Mouse (Mus musculus) intestine, embryonic 16.5 days (tissue): ENCODE results near the gene 1110004F10Rik. TPM values are rescaled to one million over a fixed set of nuclear protein-coding genes. Genes with fewer than 3 reads are reported as not detected.

Experiments used
- ATAC-seq: fragments of 200-750 bp; cut with Nextera tagmentation; 2 replicates; pipeline ENCODE4 v1.8.0; 2017; ENCODE audit warnings: moderate TSS enrichment, moderate library complexity
- H3K27ac ChIP-seq: fragments of 300-500 bp; sonication (generic); 2 replicates; pipeline ENCODE4 v1.5.1; 2014; ENCODE audit warnings: mild to moderate bottlenecking, low read length
- H3K27me3 ChIP-seq: fragments of 300-500 bp; sonication (generic); replicated peaks from 2 replicates; pipeline ENCODE4 v1.6.1; 2014; ENCODE audit warnings: low read length, control low read depth, mixed read lengths; ENCODE audit not compliant: control insufficient read depth, insufficient read depth
- H3K36me3 ChIP-seq: fragments of 300-500 bp; sonication (generic); 2 replicates; pipeline ENCODE4 v1.6.1; 2014; ENCODE audit warnings: low read length, control low read depth; ENCODE audit not compliant: control insufficient read depth, insufficient read depth
- H3K4me1 ChIP-seq: fragments of 300-500 bp; sonication (generic); 2 replicates; pipeline ENCODE4 v1.6.1; 2014; ENCODE audit warnings: low read length, control low read depth, mixed read lengths; ENCODE audit not compliant: control insufficient read depth, insufficient read depth
- H3K4me2 ChIP-seq: fragments of 300-500 bp; sonication (generic); 2 replicates; pipeline ENCODE4 v1.6.1; 2014; ENCODE audit warnings: low read depth, low read length, control low read depth
- H3K4me3 ChIP-seq: fragments of 300-500 bp; sonication (generic); 2 replicates; pipeline ENCODE4 v1.5.1; 2014; ENCODE audit warnings: mild to moderate bottlenecking, low read length
- H3K9ac ChIP-seq: fragments of 300-500 bp; sonication (generic); 2 replicates; pipeline ENCODE4 v1.6.1; 2014; ENCODE audit warnings: low read depth, low read length
- H3K9me3 ChIP-seq: fragments of 300-500 bp; sonication (generic); 2 replicates; pipeline ENCODE4 v1.6.1; 2016; ENCODE audit warnings: low read length, control low read depth; ENCODE audit not compliant: control insufficient read depth
- WGBS: fragments of 180-500 bp; shearing (Covaris S2); extraction: QIAGEN DNeasy Blood & Tissue Kit; methylation state at CpG from one replicate; pipeline ENCODE4 v1.1.7; 2014; 5-methylcytosine and 5-hydroxymethylcytosine counted together
- polyA plus RNA-seq: library from polyadenylated mRNA; unstranded; fragments of >200 nt; fragmentation: Nextera tagmentation; extraction: Ambion mirVana; gene quantifications from 2 replicates; pipeline ENCODE4 v1.2.1, GENCODE M21; 2015

1110004F10Rik gene
- polyA plus RNA-seq, 1 experiment from 2014 or later = 206 TPM

GRCm38 (mm10) chr7:116034282-116034758 is 4.9 kb upstream of the 1110004F10Rik start:
- Histone ChIP-seq H3K4me1 (peaks cover 10% of the 10 kb centered on the region), H3K4me3 (peak overlapping the region; percentile 69), H3K9ac (peak overlapping the region; percentile 68), H3K36me3 (no peaks in the 10 kb centered on the region), H3K4me2 (peak overlapping the region; percentile 98), H3K27me3 (peaks cover 32% of the 10 kb centered on the region), H3K9me3 (no peaks in the 10 kb centered on the region), H3K27ac (no peak overlapping the region)
- WGBS = under 1% methylated on average over 24 of the region's 25 CpGs
- peak; percentile 27 for ATAC-seq

GRCm38 (mm10) chr7:116035504-116035903 is 3.7 kb upstream of the 1110004F10Rik start:
- Histone ChIP-seq H3K36me3 (no peaks in the 10 kb centered on the region), H3K9ac (no peak overlapping the region), H3K4me3 (no peak overlapping the region), H3K4me1 (peaks cover 15% of the 10 kb centered on the region), H3K27me3 (peaks cover 37% of the 10 kb centered on the region), H3K27ac (no peak overlapping the region), H3K4me2 (no peak overlapping the region), H3K9me3 (no peaks in the 10 kb centered on the region)
- ATAC-seq = no peak
- 65% methylated on average over 4 of the region's 4 CpGs for WGBS

DNA sequence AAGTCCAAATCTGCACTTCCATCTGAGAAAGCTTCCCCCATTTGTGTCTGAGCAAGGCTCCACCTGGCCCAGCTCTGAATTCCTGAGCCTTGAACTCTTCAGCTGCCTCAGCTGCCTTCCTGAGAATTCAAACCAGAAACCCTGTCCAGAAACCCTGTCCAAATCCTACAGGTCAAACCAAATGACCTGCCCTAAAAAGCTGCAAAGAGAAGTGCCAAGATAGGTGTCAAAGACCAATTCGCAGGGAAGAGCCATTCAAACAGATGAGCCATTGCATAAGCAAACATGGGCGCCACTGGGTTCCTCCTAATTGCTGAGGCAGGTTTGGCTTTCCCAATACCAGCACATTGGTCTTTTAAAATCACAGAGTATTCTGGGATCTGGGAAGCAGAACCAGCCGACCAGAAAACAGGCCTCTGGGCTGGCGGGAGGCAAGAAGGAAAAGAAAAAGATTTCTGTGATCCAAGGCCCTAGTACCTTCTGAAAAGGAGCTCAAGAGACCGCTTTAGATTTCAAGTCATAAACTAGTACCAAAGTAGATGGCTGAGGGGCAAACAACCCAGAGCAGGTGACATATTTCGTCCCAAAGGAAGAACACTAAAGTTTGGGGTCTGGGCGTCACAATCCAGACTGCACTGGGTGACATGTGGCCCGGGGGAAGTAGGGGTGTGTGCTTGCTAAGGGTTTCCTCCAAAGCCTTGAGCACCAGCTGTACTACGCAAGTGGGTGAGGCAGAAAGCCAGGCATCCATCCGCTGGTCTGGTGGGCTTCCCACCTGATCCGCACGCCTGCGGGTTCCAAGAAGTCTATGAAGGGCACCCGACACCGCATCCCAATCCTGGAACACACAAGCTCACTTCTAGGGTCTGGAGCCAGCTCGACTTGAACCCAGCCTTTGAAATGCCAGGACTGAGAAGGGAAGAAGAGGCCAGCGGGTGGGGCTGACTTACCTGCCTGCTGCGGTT is 2.3 kb upstream of the 1110004F10Rik start:
- Histone ChIP-seq H3K27me3 (peaks cover 37% of the 10 kb centered on the region), H3K4me3 (no peak overlapping the region), H3K36me3 (no peaks in the 10 kb centered on the region), H3K4me1 (peaks cover 13% of the 10 kb centered on the region), H3K27ac (no peak overlapping the region), H3K9me3 (no peaks in the 10 kb centered on the region), H3K4me2 (no peak overlapping the region), H3K9ac (no peak overlapping the region)
- no peak for ATAC-seq
- 43% methylated on average over 18 of the region's 18 CpGs for WGBS

DNA sequence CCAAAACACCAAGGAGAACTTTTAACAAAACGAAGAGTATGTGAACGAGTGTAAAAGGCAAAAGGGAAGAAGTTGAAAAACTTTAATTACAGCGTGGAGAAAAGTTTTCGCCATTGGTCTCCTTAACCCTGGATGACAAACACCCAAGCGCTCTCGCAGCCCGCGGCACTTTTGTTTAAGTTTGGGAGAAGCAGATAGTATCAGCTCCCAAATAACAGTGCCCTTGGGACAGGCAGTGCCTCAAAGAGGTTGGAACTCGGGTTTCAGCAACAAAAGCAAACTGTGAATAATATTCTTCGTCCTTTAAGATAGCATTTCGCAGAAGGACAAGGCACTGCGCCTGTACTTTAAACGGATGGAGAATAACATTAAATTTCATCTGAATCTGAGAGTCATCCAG is 1.2 kb upstream of the 1110004F10Rik start:
- peaks cover 13% of the 10 kb centered on the region for H3K4me1 ChIP-seq
- no peak for ATAC-seq
- peaks cover 37% of the 10 kb centered on the region for H3K27me3 ChIP-seq
- H3K4me2 ChIP-seq = 0 out of 2 replicates have a peak overlapping the region, but pooled peaks have one; percentile 8
- 3% methylated on average over 13 of the region's 13 CpGs for WGBS
- H3K9me3 ChIP-seq = no peaks in the 10 kb centered on the region
- no peaks in the 10 kb centered on the region for H3K36me3 ChIP-seq
- peak overlapping the region; percentile 11; the same call in 1 of the 2 replicates for H3K4me3 ChIP-seq
- no peak overlapping the region for H3K27ac ChIP-seq
- H3K9ac ChIP-seq = no peak overlapping the region

GRCm38 (mm10) chr7:116038511-116038910 is 686 bp upstream of the 1110004F10Rik start, which contains the start of gene Sox6:
TSS of gene Sox6 (minus strand) at chr7:116038796.
- H3K36me3 ChIP-seq = no peaks in the 10 kb centered on the region
- ATAC-seq = no peak
- H3K4me2 ChIP-seq = peak within 1 kb of the TSS; percentile 100
- peaks cover 13% of the 10 kb centered on the region for H3K4me1 ChIP-seq
- peak within 1 kb of the TSS; percentile 62 for H3K4me3 ChIP-seq
- H3K9me3 ChIP-seq = no peaks in the 10 kb centered on the region
- peak within 1 kb of the TSS; percentile 64 for H3K9ac ChIP-seq
- H3K27me3 ChIP-seq = peaks cover 37% of the 10 kb centered on the region
- 3% methylated on average over 11 of the region's 11 CpGs for WGBS
- no peak within 1 kb of the TSS for H3K27ac ChIP-seq

- H3K27me3 ChIP-seq = peaks cover 32% of the 10 kb centered on the region
- H3K4me2 ChIP-seq = peak overlapping the region; percentile 100
- no peak overlapping the region for H3K27ac ChIP-seq
- no peaks in the 10 kb centered on the region for H3K36me3 ChIP-seq
- WGBS = under 1% methylated on average over 48 of the region's 48 CpGs
- peak; percentile 82 for ATAC-seq
- peak overlapping the region; percentile 64 for H3K9ac ChIP-seq
- H3K4me1 ChIP-seq = peaks cover 9% of the 10 kb centered on the region
- peak overlapping the region; percentile 62 for H3K4me3 ChIP-seq
- H3K9me3 ChIP-seq = no peaks in the 10 kb centered on the region
Observed at GRCm38 (mm10) chr7:116039538-116040466, 605 bp downstream of the 1110004F10Rik start.

- peaks cover 27% of the 10 kb centered on the region for H3K27me3 ChIP-seq
- H3K27ac ChIP-seq = no peak overlapping the region
- peak overlapping the region; percentile 100; the same call in 1 of the 2 replicates for H3K4me2 ChIP-seq
- H3K4me3 ChIP-seq = peak overlapping the region; percentile 62
- H3K4me1 ChIP-seq = peaks cover 9% of the 10 kb centered on the region
- H3K9me3 ChIP-seq = no peaks in the 10 kb centered on the region
- H3K36me3 ChIP-seq = no peaks in the 10 kb centered on the region
- WGBS = 27% methylated on average over 15 of the region's 15 CpGs
- ATAC-seq = peak; percentile 20; the same call in 1 of the 2 replicates
- no peak overlapping the region for H3K9ac ChIP-seq
Observed at GRCm38 (mm10) chr7:116040470-116041019, 1.3 kb downstream of the 1110004F10Rik start.

- ATAC-seq = no peak
Observed at GRCm38 (mm10) chr7:116060739-116061138, 21.5 kb downstream of the 1110004F10Rik start.

More at GRCm38 (mm10) chr7:116060739-116061138, 21.5 kb downstream of the 1110004F10Rik start:
- Histone ChIP-seq H3K4me3 (no peak overlapping the region), H3K27me3 (no peaks in the 10 kb centered on the region), H3K9ac (no peak overlapping the region), H3K27ac (no peak overlapping the region), H3K9me3 (no peaks in the 10 kb centered on the region), H3K36me3 (no peaks in the 10 kb centered on the region), H3K4me1 (no peaks in the 10 kb centered on the region), H3K4me2 (no peak overlapping the region)
- WGBS = 42% methylated on average over 1 of the region's 1 CpGs
